Mouse (Mus musculus): Measurements from ENCODE around the gene Shisa5. TPM values are rescaled to one million over a fixed set of nuclear protein-coding genes. Genes with fewer than 3 reads are reported as not detected.

Shisa5 gene
- polyA plus RNA-seq, 1 experiment from 2014 or later = 49.1 TPM

DNA sequence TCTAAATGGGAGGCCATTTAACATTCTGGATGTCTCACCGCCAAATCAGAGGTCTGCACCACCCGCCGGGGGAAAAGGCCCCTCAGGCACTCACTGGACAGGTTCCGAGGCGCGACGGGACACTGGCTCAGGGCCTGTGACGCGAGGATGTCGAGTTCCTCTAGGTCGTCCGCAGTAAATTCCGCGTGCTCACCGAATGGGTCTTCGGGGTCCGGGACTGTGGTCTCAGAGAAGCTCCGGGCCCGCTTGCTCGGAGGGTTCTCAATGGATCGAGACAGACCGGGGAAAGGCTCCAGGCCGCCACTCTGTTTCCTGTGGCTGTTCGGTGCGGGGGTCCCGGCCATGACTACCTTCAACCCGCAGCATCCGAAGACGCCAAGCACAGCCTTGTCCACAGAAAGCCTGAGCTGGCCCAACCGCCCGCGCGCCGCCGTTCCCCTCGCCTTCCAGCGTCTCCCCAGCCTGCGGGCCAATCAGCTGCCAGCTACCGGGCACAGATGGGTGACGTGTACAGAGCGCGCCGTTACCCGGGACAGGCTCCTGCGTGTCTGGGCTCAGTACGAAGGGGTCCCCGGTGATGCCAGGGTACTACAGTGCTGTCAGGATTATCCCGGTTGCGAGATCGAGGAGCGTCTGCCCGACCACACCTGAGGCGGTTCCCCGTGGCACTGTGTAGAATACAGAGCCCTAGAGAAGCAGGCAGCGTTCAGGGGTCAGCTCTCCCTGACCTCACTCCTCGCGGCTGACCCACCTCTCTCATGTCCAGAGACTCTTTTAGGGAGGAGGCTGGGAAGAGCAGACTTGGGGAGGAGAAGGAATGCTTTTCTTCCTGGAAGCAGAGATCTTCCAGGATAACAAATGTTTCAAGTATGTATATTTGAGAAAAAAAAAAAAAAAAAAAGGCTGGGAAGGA is 35.6 kb downstream of the Shisa5 start, which contains the start of gene Atrip:
Atrip (minus strand) TSS at position 464 of the 913 bp plus-strand sequence.
- Histone ChIP-seq H3K27ac (peak within 1 kb of the TSS; percentile 66), H3K9ac (replicated peaks) (peak within 1 kb of the TSS; percentile 88), H3K9me3 (no peaks in the 10 kb centered on the region), H3K4me3 (replicated peaks) (peak within 1 kb of the TSS; percentile 84), H3K36me3 (peaks cover 37% of the 10 kb centered on the region), H3K27me3 (no peaks in the 10 kb centered on the region), H3K4me1 (replicated peaks) (peaks cover 20% of the 10 kb centered on the region), H3K4me2 (peak within 1 kb of the TSS; percentile 85)
- WGBS = under 1% methylated on average over 57 of the region's 57 CpGs
- peak; percentile 97 for ATAC-seq (ENCODE audit: insufficient number of reproducible peaks, insufficient read depth, low FRiP score, low TSS enrichment, low read depth)

DNA sequence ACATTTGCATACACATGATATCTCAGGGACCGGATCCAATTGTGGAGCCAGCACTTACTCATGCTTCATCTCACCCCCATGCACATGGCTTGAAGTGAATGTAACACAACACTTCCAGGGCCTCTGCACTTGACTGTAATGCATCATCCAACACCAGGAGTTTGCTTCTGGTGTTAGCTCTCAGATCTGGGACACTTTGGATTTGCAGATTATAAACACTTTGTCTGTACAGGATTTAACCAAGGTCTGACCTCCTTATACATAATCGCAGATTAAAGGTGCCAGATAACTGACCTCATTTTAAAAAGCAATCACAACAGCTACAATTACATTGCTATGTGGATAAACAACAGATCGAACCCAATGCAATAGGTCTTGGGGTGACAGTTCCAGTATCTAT is 42.2 kb downstream of the Shisa5 start:
- no peak overlapping the region for H3K27ac ChIP-seq
- peaks cover 27% of the 10 kb centered on the region for H3K36me3 ChIP-seq
- no peak overlapping the region for H3K4me3 ChIP-seq (replicated peaks)
- H3K27me3 ChIP-seq = no peaks in the 10 kb centered on the region
- WGBS = 95% methylated on average over 3 of the region's 3 CpGs
- peaks cover 22% of the 10 kb centered on the region for H3K4me1 ChIP-seq (replicated peaks)
- no peaks in the 10 kb centered on the region for H3K9me3 ChIP-seq
- no peak for ATAC-seq (ENCODE audit: insufficient number of reproducible peaks, insufficient read depth, low FRiP score, low TSS enrichment, low read depth)
- no peak overlapping the region; the same call in 1 of the 2 replicates for H3K4me2 ChIP-seq
- no peak overlapping the region for H3K9ac ChIP-seq (replicated peaks)

DNA sequence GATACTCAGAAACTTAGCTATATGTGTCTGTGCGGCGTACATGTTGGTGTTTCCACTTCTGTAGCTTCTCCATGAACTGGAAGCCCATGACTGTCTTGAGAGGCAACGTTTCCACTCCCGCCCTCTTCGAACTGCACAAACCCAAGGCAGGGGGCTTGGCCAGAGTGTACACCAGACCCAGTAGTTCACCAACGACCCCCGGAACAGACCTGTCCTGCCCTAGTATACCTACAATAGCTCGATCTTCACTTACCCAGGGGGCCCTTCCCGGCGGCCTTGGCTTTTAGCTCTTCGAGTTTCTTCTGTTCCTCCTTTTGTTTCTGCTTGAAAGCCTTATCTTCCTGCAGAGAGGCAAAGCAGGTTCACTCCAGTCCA is 43.4 kb downstream of the Shisa5 start:
- H3K4me2 ChIP-seq = peak overlapping the region; percentile 86
- ATAC-seq (ENCODE audit: insufficient number of reproducible peaks, insufficient read depth, low FRiP score, low TSS enrichment, low read depth) = no peak; the same call in 1 of the 2 replicates
- H3K9me3 ChIP-seq = no peaks in the 10 kb centered on the region
- no peaks in the 10 kb centered on the region for H3K27me3 ChIP-seq
- WGBS = 7% methylated on average over 11 of the region's 11 CpGs
- H3K27ac ChIP-seq = peak overlapping the region; percentile 81
- peak overlapping the region; percentile 81 for H3K4me3 ChIP-seq (replicated peaks)
- peaks cover 22% of the 10 kb centered on the region for H3K4me1 ChIP-seq (replicated peaks)
- H3K9ac ChIP-seq (replicated peaks) = peak overlapping the region; percentile 84
- peaks cover 27% of the 10 kb centered on the region for H3K36me3 ChIP-seq

DNA sequence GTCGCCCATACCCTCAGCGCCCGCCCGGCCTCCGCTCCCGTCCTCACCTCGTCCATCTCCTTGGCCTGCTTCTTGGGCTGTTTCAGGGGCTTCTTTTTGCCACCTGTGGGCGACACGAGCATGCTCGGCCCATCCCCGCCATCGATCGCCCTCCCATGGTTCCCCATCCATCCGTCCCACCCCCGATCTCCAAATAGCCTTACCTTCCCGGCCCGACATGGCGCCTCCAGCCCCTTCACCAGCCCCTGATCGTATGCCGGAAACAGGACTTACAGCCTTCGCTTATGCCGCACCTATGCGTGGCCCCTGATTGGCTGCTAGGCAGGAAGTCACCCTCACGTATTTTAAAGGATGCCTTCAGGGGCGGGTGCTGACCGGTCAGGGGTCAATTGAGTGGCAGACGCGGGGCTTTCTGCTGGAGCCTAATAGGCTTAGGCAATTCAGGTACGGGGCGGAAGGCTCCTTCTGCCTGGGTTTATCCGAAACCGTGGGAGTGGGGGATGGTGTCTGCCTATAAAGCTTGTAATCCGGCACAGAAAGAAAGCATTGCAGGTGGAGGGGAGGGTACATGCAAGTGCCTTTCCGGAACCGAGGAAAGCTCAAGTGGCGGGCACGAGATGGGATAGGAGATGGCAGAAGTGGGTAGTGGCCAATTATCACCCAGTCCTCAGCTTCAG is 43.9 kb downstream of the Shisa5 start, which contains the start of the genes Ccdc51 and Tma7:
Ccdc51 (plus strand) TSS at position 370 of the 677 bp plus-strand sequence.
Tma7 (minus strand) TSS at position 464 of the 677 bp plus-strand sequence.
- WGBS = under 1% methylated on average over 37 of the region's 37 CpGs
- Histone ChIP-seq H3K27ac (peak within 1 kb of the TSS; percentile 81), H3K9me3 (no peaks in the 10 kb centered on the region), H3K9ac (replicated peaks) (peak within 1 kb of the TSS; percentile 84), H3K27me3 (no peaks in the 10 kb centered on the region), H3K4me2 (peak within 1 kb of the TSS; percentile 86), H3K4me3 (replicated peaks) (peak within 1 kb of the TSS; percentile 81), H3K4me1 (replicated peaks) (peaks cover 22% of the 10 kb centered on the region), H3K36me3 (peaks cover 27% of the 10 kb centered on the region)
- peak; percentile 96 for ATAC-seq (ENCODE audit: insufficient number of reproducible peaks, insufficient read depth, low FRiP score, low TSS enrichment, low read depth)

DNA sequence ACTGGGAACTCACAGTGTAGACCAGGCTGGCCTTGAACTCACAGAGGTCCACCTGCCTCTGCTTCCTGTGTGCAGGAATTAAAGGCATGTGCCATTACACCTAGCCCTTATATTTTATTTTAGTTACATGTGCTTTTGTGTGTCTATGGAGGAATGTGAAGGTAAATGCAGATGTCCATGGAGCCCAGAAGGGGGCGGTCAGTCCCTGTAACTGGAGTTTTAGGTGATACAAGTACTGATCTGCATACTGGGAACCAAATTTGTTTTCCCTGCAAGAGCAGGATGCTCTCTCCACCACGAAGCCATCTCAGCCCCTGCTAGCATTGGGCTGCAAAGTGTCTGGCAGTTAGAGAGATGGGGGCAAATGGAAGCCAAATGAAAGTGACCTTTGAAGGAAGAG is 46.6 kb downstream of the Shisa5 start:
- whole genome bisulfite sequencing = 13% methylated on average over 2 of the region's 2 CpGs
- no peak overlapping the region for H3K9ac ChIP-seq (replicated peaks)
- peaks cover 29% of the 10 kb centered on the region for H3K4me1 ChIP-seq (replicated peaks)

DNA sequence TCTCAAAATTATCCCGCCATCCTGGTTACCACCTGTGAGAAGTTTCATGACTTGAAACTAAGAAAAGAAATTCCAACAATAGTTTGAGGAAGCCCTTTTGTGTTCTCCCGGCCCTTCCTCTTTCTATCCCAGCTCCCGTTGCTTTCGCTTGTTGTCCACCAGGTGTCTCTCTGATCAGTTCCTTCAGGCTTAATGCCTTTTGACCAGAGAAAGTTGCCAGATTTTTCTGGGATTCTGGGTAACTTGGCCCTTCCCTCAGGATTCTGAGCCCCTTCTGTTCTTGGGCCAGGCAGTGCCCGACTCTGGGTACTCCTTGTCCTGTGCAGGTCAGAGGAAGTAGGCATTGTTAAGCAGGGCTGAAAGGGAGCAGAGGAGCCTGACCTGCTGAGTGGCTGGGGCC is 49.6 kb downstream of the Shisa5 start:
- WGBS = 22% methylated on average over 5 of the region's 5 CpGs
- peaks cover 37% of the 10 kb centered on the region for H3K36me3 ChIP-seq

More for the DNA sequence above, 46.6 kb downstream of the Shisa5 start:
- H3K36me3 ChIP-seq = peaks cover 20% of the 10 kb centered on the region
- no peak overlapping the region for H3K27ac ChIP-seq
- no peaks in the 10 kb centered on the region for H3K9me3 ChIP-seq
- H3K4me3 ChIP-seq (replicated peaks) = no peak overlapping the region
- no peak for ATAC-seq (ENCODE audit: insufficient number of reproducible peaks, insufficient read depth, low FRiP score, low TSS enrichment, low read depth)
- H3K4me2 ChIP-seq = no peak overlapping the region
- H3K27me3 ChIP-seq = no peaks in the 10 kb centered on the region

DNA sequence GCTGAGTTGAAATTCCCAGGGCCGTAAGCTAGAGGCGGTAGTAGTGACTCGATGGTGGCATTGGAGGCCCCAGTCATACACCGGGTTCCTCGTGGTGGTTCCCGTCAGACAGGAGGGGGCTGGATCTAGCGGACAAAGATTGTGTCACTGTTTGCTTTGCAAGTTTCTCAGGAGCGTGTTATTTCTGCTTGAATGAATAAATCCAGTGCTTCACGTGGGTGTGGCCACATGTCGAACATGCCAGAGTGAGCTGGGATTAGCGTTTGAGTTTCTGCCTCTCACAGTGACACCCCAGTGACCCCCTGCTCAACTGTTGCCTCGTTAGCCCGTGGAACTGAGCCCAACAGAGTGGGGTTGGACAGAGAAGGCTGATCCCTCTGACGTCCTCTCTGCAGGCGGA is 52.1 kb downstream of the Shisa5 start:
- H3K4me1 ChIP-seq (replicated peaks) = peaks cover 20% of the 10 kb centered on the region
- no peaks in the 10 kb centered on the region for H3K9me3 ChIP-seq
- no peak overlapping the region for H3K9ac ChIP-seq (replicated peaks)
- H3K4me2 ChIP-seq = no peak overlapping the region
- no peak for ATAC-seq (ENCODE audit: insufficient number of reproducible peaks, insufficient read depth, low FRiP score, low TSS enrichment, low read depth)
- 82% methylated on average over 15 of the region's 15 CpGs for WGBS
- no peaks in the 10 kb centered on the region for H3K27me3 ChIP-seq
- H3K4me3 ChIP-seq (replicated peaks) = no peak overlapping the region
- no peak overlapping the region for H3K27ac ChIP-seq
- H3K36me3 ChIP-seq = peaks cover 37% of the 10 kb centered on the region

More for the DNA sequence above, 49.6 kb downstream of the Shisa5 start:
- Histone ChIP-seq H3K9me3 (no peaks in the 10 kb centered on the region), H3K4me1 (replicated peaks) (peaks cover 15% of the 10 kb centered on the region), H3K9ac (replicated peaks) (no peak overlapping the region), H3K27me3 (no peaks in the 10 kb centered on the region), H3K4me2 (no peak overlapping the region), H3K4me3 (replicated peaks) (no peak overlapping the region), H3K27ac (no peak overlapping the region)
- ATAC-seq (ENCODE audit: insufficient number of reproducible peaks, insufficient read depth, low FRiP score, low TSS enrichment, low read depth) = no peak

DNA sequence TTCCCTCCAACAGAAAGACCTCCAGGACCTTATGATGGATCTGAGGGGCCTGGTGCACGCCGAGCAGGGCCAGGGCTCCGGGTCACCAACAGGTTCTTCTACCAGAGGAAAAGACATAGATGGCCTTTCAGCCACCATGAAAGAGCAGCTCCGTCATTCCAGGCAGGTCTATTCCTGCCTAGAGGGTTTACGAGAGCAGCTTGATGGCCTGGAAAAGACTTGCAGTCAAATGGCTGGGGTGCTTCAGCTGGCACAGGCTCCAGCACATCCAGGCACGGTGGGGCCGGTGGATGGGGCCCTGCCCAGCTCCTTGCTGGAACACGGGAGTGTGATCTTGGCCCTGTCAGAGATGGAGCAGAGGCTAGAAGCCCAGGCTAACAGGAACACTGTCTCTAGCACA is 53.4 kb downstream of the Shisa5 start:
- Histone ChIP-seq H3K4me1 (replicated peaks) (peaks cover 28% of the 10 kb centered on the region), H3K9me3 (no peaks in the 10 kb centered on the region), H3K4me3 (replicated peaks) (no peak overlapping the region), H3K27me3 (no peaks in the 10 kb centered on the region), H3K4me2 (no peak overlapping the region), H3K27ac (no peak overlapping the region), H3K9ac (replicated peaks) (no peak overlapping the region), H3K36me3 (peaks cover 37% of the 10 kb centered on the region)
- WGBS = 81% methylated on average over 8 of the region's 8 CpGs
- ATAC-seq (ENCODE audit: insufficient number of reproducible peaks, insufficient read depth, low FRiP score, low TSS enrichment, low read depth) = no peak

DNA sequence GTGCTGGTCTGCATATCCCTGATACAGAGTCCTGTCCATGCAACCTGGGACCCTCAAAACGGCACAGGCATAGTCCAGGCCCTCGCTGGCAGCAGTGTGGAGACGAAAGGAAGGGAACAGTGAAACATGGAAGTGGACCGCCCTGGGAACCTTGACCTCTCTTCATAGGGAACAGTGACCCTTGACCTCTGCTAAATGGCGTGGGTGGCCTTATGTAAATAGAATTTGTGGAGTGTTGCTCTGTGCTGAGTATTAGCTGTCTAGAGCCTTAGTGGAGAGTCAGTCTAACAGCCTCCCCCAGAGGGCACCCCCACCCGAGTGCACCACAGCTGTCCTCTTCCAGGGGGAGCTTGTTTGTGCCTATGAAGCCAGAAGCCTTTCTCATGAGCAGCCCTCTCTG is 54.4 kb downstream of the Shisa5 start:
- H3K4me1 ChIP-seq (replicated peaks) = peaks cover 35% of the 10 kb centered on the region

DNA sequence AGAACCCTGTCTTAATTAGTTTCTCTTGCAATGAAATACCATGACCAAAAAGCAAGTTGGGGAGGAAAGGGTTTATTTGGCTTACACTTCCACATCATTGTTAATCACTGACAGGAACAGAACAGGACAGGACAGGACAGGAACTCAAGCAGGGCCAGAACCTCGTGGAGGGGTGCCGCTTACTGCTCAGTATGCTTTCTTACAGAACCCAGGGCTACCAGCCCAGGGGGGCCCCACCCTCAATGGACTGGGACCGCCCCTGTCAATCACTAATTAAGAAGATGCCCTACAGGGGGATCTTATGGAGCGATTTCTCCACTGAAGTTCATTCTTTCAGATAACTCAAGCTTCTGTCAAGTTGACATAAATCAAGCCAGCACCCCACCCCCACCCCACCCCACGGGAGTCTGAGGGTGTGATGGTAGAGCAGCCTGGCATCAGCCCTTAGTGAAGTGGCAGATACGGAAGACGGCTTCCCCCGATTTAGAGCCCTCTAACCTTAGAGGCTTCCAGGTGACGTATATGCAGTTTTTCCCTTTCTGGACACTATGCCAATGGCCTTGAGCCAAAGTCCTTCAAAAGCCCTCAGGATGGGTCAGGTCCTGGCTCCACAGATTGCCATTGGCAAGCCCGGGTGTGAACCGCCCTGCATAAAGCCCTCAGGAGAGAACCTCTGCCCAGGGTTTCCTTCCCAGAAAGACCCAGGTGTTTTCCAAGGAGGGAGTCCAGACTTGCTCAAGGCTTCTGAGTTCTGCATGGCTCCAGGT is 55.6 kb downstream of the Shisa5 start:
- Histone ChIP-seq H3K4me3 (replicated peaks) (peak overlapping the region; percentile 77), H3K27me3 (no peaks in the 10 kb centered on the region), H3K4me1 (replicated peaks) (peaks cover 42% of the 10 kb centered on the region), H3K4me2 (peak overlapping the region; percentile 93), H3K27ac (peak overlapping the region; percentile 100), H3K9me3 (no peaks in the 10 kb centered on the region), H3K9ac (replicated peaks) (peak overlapping the region; percentile 97), H3K36me3 (peaks cover 39% of the 10 kb centered on the region)
- 12% methylated on average over 11 of the region's 11 CpGs for WGBS
- no peak for ATAC-seq (ENCODE audit: insufficient number of reproducible peaks, insufficient read depth, low FRiP score, low TSS enrichment, low read depth)

More for the DNA sequence above, 54.4 kb downstream of the Shisa5 start:
- Histone ChIP-seq H3K27me3 (no peaks in the 10 kb centered on the region), H3K36me3 (peaks cover 37% of the 10 kb centered on the region), H3K9ac (replicated peaks) (no peak overlapping the region), H3K9me3 (no peaks in the 10 kb centered on the region), H3K4me2 (no peak overlapping the region), H3K27ac (no peak overlapping the region), H3K4me3 (replicated peaks) (no peak overlapping the region)
- no peak for ATAC-seq (ENCODE audit: insufficient number of reproducible peaks, insufficient read depth, low FRiP score, low TSS enrichment, low read depth)
- WGBS = 59% methylated on average over 6 of the region's 6 CpGs
